Mouse (Mus musculus) natural killer cell, adult 2 months (primary cell): Measurements from ENCODE around the gene Rpgrip1l.

Source experiments
- DNase-seq, 2 experiments: peaks; one replicate each; pipeline ENCODE4 v3.0.0; 2022; ENCODE audit warnings: low spot score in 2 of 2

Gene Rpgrip1l

DNA sequence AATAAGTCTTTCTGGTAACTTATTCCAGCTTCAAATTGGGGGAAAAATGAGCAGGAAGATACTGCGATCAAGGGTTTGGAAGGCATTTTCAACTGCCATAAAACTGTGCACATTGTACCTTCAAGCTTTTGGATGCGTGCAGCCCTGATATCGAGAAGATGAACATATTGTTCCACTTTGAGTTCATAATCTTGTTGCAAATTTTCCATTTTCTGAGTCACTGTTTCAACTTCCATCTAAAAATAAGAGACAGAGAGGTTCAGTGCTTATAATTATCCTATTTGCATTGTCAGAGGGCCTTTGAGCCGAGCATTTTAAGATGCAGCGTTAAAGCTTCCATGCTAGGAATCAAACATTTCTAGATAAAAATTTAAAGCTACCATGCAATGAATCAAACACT is 39.6 kb downstream of the Rpgrip1l start:
- DNase-seq: no peak

DNA sequence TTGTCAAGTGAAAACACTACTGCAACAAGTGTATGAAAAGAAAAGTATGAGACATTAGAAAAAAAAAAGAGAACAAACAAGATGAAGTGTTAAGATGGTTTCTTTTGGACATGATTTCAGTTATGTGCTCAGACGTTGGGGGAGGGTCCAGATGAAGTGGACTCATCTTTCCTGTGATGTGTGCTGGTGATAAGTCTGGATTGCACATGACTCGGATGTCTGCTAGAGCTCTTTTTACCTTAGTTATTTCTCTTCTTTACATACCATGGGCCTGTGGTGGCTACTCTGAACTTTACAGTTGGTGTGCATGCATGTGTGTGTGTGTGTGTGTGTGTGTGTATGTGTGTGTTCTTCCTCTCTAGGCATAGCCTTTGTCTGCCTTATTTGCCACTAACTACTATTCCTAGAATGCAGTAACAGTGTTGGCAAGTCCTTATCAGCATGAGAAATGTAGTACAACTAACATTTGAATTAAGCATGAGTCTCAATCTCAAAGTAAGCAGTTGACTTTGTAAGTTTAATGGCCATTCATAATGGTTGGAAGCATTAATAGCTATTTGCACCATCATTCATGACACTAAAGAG is 43.6 kb downstream of the Rpgrip1l start:
- no peak for DNase-seq

GRCm38 (mm10) chr8:91264564-91264963 is 48.5 kb downstream of the Rpgrip1l start:
- no peak for DNase-seq

- DNase-seq: no peak
These were observed 49.1 kb downstream of the Rpgrip1l start for GRCm38 (mm10) chr8:91263939-91264338.

- DNase-seq: no peak
These were observed 51.5 kb downstream of the Rpgrip1l start for GRCm38 (mm10) chr8:91261598-91261997.

DNA sequence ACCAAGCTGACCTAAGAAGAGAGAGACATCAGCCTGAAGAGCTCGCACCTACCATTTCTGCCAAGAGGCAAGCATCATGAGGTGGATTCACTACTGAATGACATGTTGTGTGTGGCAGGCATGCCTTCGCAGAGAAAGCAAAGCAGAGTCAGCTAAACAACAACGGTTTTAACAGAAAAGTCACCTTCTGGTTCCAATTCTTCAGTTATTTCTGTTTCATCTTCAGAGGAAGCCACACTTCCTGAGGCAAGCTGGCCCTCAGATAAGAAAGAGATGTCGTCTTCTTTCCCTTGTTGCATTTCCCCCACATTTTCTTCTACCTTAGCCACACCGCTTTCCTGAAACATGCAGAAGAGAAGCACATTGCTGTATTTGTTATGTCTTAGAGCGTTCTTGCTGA is 62.1 kb downstream of the Rpgrip1l start:
- no peak for DNase-seq

DNA sequence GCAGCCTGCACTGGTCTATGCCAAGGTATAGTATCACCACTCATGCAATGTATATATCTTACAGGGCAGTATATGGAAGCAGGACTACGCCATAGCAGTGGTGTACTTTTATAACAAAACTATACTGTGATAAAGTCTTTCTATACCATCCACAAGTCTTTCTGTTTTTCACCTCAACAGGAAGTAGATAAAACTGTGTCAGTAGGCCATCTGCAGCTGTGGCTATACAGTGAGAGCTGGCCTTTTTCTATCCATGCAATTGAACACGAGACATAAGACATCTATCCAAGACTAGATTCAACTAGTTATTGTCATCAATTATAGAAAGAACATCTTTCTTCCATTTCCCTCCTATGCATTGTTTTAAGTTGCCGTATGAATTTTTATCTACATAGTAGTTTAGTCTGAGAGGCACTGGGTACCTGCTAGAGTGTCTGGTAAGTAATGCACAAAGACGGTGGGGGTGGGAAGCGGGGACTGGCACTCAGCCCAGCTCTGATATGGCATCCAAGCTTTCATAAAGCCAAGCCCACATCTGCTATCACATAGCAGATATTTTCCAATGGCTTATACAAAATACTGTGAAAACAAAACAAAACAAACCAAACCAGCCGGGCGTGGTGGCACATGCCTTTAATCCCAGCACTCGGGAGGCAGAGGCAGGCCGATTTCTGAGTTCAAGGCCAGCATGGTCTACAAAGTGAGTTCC is 63.1 kb downstream of the Rpgrip1l start:
- no peak for DNase-seq

- DNase-seq: no peak
These were observed 67.1 kb downstream of the Rpgrip1l start for GRCm38 (mm10) chr8:91245821-91246454.

GRCm38 (mm10) chr8:91242721-91243120 is 70.3 kb downstream of the Rpgrip1l start:
- DNase-seq: no peak

- no peak for DNase-seq
These were observed 71.1 kb downstream of the Rpgrip1l start for GRCm38 (mm10) chr8:91241873-91242519.

DNA sequence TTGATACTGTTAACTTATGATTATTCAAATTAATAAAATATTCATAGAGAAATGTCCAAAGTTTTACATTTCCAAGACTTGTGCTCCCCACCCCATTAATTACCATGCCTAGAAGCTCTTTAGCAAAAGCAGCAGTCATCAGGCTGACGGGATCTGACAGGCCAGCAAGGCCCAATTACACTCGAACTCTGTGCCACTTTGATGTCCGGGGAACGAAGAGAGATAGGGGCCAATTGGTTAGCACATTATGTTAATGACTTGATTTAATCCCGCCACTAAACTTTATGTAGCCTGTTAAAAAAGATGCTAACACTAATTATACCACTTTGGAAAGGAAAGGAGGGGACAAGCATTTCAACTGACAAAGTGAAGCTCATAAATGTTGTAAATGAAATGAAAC is 71.7 kb downstream of the Rpgrip1l start:
- no peak for DNase-seq

DNA sequence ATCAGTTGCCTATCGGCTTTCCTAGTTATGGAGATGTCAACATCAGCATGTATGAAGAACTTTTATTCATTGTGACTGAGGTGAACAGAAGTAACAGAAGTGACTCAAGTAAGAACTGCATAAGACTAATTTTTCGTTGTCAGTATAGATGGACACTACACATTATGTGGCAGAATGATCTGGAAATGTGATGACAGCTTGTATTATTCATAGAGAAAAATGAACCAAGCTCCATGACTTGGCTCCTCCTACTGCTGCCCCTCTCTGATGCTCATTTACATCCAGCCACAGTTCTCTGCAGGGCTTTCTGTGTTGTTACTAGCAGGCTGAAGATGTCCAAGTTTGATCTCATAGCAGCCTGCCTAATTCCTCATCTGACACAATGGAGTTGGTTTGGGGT is 75.9 kb downstream of the Rpgrip1l start:
- DNase-seq: no peak

DNA sequence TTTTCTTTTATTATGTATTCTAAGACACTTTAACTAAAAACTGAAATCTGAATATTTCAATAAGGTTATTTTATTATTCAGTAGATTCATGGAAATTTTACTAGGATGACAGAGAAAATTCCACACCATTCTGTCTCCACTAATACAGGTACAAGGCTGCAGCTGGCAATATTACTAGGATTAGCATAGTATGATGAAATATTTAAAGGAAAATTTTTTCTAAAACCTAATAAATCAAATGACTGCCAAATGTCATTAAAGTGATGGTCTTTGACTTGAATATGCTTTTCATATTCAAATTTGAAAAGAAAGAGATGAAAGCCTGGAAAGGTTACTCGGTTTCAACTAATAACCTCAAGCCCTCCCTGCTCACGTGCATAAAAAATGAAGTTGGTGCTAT is 79.0 kb downstream of the Rpgrip1l start:
- no peak for DNase-seq

GRCm38 (mm10) chr8:91227421-91227841 is 85.6 kb downstream of the Rpgrip1l start:
- no peak for DNase-seq

DNA sequence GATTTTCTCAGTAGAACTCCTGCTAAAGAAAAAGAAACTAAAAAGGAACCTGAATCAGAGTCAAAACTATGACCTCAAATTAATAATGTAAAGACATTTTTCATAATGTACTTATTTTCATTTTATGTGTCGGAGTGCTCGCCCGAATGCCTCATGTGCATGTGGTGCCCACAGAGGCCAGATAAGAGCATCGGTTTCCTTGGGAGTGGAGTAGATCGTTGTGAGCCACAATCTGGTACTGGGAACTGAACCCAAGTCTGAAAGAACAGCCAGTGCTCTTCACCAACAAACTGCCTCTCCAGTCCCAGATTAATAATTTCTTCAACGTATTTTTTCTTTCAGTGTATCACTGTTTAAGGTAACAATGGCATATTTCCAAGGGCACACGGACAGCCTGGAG is 88.8 kb downstream of the Rpgrip1l start:
- DNase-seq: no peak

GRCm38 (mm10) chr8:91221841-91222240 is 91.2 kb downstream of the Rpgrip1l start:
- DNase-seq: no peak

DNA sequence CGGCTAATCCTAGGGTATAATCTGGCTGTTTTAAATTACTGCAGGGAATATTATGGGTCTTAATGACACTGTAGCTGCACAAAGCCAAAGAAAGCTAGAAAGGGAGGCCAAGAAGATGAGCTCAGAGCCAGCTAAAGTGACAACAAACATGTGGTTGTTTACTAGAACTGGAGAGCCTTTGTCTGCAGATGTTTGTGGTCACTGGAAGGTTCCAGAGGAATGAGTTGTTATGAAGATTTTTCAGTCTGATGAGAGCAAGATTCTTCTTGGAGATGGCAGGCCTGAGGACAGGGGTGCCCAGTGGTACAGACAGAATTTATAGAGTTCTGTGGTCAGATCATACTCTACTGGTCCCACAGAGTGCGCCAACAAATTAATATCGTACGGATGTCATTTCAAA is 94.8 kb downstream of the Rpgrip1l start:
- no peak for DNase-seq

GRCm38 (mm10) chr8:91217062-91217905 is 95.8 kb downstream of the Rpgrip1l start:
- DNase-seq: no peak

GRCm38 (mm10) chr8:91214287-91214686 is 98.8 kb downstream of the Rpgrip1l start:
- DNase-seq: no peak

DNA sequence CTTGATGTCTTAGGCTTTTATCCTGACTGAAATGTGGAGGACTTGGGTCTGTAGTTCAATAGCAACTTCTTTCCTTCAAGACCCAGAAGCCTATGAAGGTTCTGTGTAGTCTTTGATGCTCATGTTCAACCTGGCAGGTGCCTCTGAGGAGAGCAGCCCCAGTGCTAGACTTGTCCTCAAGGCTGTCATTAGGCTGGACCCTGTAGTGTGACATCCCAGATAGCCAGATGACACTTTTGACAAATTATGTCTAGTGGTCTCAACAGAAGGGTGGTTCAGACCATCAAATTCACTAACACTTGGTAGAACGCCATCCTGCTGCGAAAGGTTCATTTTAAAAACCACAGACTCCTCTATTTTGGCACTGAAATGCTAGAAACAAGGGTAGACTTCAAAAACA is 100.1 kb downstream of the Rpgrip1l start:
- no peak for DNase-seq

GRCm38 (mm10) chr8:91209658-91210057 is 103.4 kb downstream of the Rpgrip1l start:
- no peak for DNase-seq

DNA sequence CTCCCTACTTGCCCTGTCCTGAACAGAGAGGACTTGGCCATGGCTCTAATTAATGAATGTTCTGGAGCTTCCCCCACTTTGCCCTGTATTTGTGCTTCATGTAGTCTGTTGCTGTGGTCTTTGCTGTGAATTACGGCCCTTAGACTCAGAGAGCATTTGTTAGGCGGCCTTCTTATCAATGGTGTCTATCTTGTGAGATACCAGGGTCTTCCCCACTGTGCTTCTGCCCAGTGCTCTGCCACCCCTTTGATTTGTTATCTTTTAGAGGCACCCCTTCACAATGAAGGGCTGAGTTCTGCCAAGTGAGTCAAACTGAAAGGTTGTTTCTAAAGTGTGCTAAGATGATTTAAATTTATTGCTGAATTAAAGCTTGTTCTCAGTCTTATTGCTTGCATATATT is 105.4 kb downstream of the Rpgrip1l start:
- DNase-seq: no peak
